Mouse (Mus musculus) MEL (cell line): ENCODE measurements around the gene Catip. TPM values are rescaled to one million over a fixed set of nuclear protein-coding genes. Genes with fewer than 3 reads are reported as not detected.

Source experiments
- DNase-seq: peaks from one replicate; pipeline ENCODE4 v3.0.0; 2011; ENCODE audit warnings: low read depth, low spot score
- H3K27ac ChIP-seq: 2 replicates; pipeline ENCODE4 v1.5.1; 2012; ENCODE audit warnings: low read depth, mild to moderate bottlenecking, control low read depth, low read length, moderate library complexity; ENCODE audit not compliant: control insufficient read depth
- H3K27me3 ChIP-seq, 2 experiments: fragments of 150-350 bp in 1 of 2; sonication (generic) in 1 of 2; 2 replicates each; pipeline ENCODE4 v1.6.1; 2012; ENCODE audit warnings: low read length in 2 of 2, mild to moderate bottlenecking in 2 of 2, improper control_type of control experiment in 1 of 2, moderate library complexity in 1 of 2; ENCODE audit not compliant: insufficient read depth in 2 of 2, control insufficient read depth in 1 of 2
- H3K36me3 ChIP-seq, 2 experiments: 2 replicates each; pipeline ENCODE4 v1.6.1; 2012 to 2014; ENCODE audit warnings: low read length in 2 of 2, improper control_type of control experiment in 1 of 2, inconsistent platforms in 1 of 2, mild to moderate bottlenecking in 1 of 2; ENCODE audit not compliant: insufficient read depth in 2 of 2, control insufficient read depth in 1 of 2
- H3K4me1 ChIP-seq, 2 experiments: fragments of 150-350 bp in 1 of 2; sonication (generic) in 1 of 2; 2 replicates each; pipeline ENCODE4 v1.6.1; 2012; ENCODE audit warnings: low read length in 2 of 2, improper control_type of control experiment in 1 of 2, mild to moderate bottlenecking in 1 of 2; ENCODE audit not compliant: insufficient read depth in 2 of 2, control insufficient read depth in 1 of 2
- H3K4me3 ChIP-seq, 2 experiments: fragments of 150-350 bp in 1 of 2; sonication (generic) in 1 of 2; 2 replicates each; pipeline ENCODE4 v1.5.1; 2012; ENCODE audit warnings: low read depth in 2 of 2, low read length in 2 of 2, mild to moderate bottlenecking in 2 of 2, moderate library complexity in 2 of 2, control low read depth in 1 of 2, improper control_type of control experiment in 1 of 2; ENCODE audit not compliant: control insufficient read depth in 1 of 2, insufficient read depth in 1 of 2
- H3K79me2 ChIP-seq: 2 replicates; pipeline ENCODE4 v1.6.1; 2012; ENCODE audit warnings: mild to moderate bottlenecking, low read length, moderate library complexity; ENCODE audit not compliant: control insufficient read depth, poor library complexity, insufficient read depth
- H3K9ac ChIP-seq: 2 replicates; pipeline ENCODE4 v1.6.1; 2012; ENCODE audit warnings: low read depth, mild to moderate bottlenecking, control low read depth, low read length, moderate library complexity; ENCODE audit not compliant: control insufficient read depth, poor library complexity, severe bottlenecking
- H3K9me3 ChIP-seq: fragments of 150-350 bp; sonication (generic); replicated peaks from 2 replicates; pipeline ENCODE4 v1.6.1; 2012; ENCODE audit warnings: mild to moderate bottlenecking, low read length, improper control_type of control experiment, moderate library complexity; ENCODE audit not compliant: insufficient read depth
- EP300 ChIP-seq, 2 experiments: IDR thresholded peaks; 2 replicates each; pipeline ENCODE4 v1.6.1; 2011; ENCODE audit warnings: improper control_type of control experiment in 2 of 2, low read length in 2 of 2, low read depth in 1 of 2, mild to moderate bottlenecking in 1 of 2
- ETS1 ChIP-seq: IDR thresholded peaks from 2 replicates; pipeline ENCODE4 v1.6.1; 2012; ENCODE audit warnings: low read depth, mild to moderate bottlenecking, inconsistent platforms, low read length, improper control_type of control experiment, moderate library complexity
- GATA1 ChIP-seq: IDR thresholded peaks from 2 replicates; pipeline ENCODE4 v1.6.1; 2011; ENCODE audit warnings: low read depth, low read length, improper control_type of control experiment
- KAT2A ChIP-seq: conservative IDR thresholded peaks from 2 replicates; pipeline ENCODE4 v1.6.1; 2012; ENCODE audit warnings: low read depth, low read length, improper control_type of control experiment, inconsistent platforms
- MAX ChIP-seq: IDR thresholded peaks from 2 replicates; pipeline ENCODE4 v1.6.1; 2011; ENCODE audit warnings: low read length, improper control_type of control experiment
- MAZ ChIP-seq: IDR thresholded peaks from 2 replicates; pipeline ENCODE4 v1.6.1; 2012; ENCODE audit warnings: low read depth, mild to moderate bottlenecking, inconsistent platforms, low read length, improper control_type of control experiment
- NELFE ChIP-seq: IDR thresholded peaks from 2 replicates; pipeline ENCODE4 v1.6.1; 2011; ENCODE audit warnings: low read depth, low read length, improper control_type of control experiment
- NRF1 ChIP-seq: IDR thresholded peaks from 2 replicates; pipeline ENCODE4 v1.6.1; 2014; ENCODE audit warnings: low read depth, mild to moderate bottlenecking, inconsistent platforms, low read length, improper control_type of control experiment, moderate library complexity; ENCODE audit not compliant: poor library complexity, insufficient read depth, severe bottlenecking
- POLR2AphosphoS2 ChIP-seq: IDR thresholded peaks from 2 replicates; pipeline ENCODE4 v1.6.1; 2011; ENCODE audit warnings: low read length, improper control_type of control experiment
- RCOR1 ChIP-seq: IDR thresholded peaks from 2 replicates; pipeline ENCODE4 v1.6.1; 2012; ENCODE audit warnings: low read depth, mild to moderate bottlenecking, inconsistent platforms, low read length, improper control_type of control experiment
- SIN3A ChIP-seq: IDR thresholded peaks from 2 replicates; pipeline ENCODE4 v1.6.1; 2012; ENCODE audit warnings: low read length, improper control_type of control experiment, inconsistent platforms
- SMC3 ChIP-seq: IDR thresholded peaks from 2 replicates; pipeline ENCODE4 v1.6.1; 2011; ENCODE audit warnings: low read depth, low read length, improper control_type of control experiment
- ZNF384 ChIP-seq: IDR thresholded peaks from 2 replicates; pipeline ENCODE4 v1.6.1; 2012; ENCODE audit warnings: low read depth, mild to moderate bottlenecking, inconsistent platforms, low read length, improper control_type of control experiment
- polyA plus RNA-seq, 2 experiments: library from polyadenylated mRNA; stranded (reverse) in 1 of 2; unstranded in 1 of 2; fragments of >175 nt in 1 of 2; fragments of >200 nt in 1 of 2; gene quantifications; 2 replicates each; pipeline versions ENCODE4 v1.2.1 to v1.2.4; 2012; ENCODE audit warnings: low replicate concordance in 2 of 2, low read depth in 1 of 2; ENCODE audit not compliant: insufficient read length in 2 of 2, insufficient read depth in 1 of 2, missing spikeins in 1 of 2
- total RNA-seq: library from RNA; depleted of rRNA; stranded (reverse); fragments of 300-350 nt; gene quantifications from 2 replicates; pipeline ENCODE4 v1.2.3, GENCODE M21; 2012

The Catip gene
- total and polyA plus RNA-seq, 3 experiments, result 0.08 TPM; not detected in 1

- TF ChIP-seq NRF1, result no peak
- peak; percentile 57 for TF ChIP-seq SMC3
- no peak; the same call in none of the 2 replicates for TF ChIP-seq MAX
- TF ChIP-seq POLR2AphosphoS2, result no peak
- TF ChIP-seq MAZ, result peak; percentile 49; the same call in 1 of the 2 replicates
Measured at GRCm38 (mm10) chr1:74397919-74398451, 36.1 kb downstream of the Catip start (continued).

- H3K27me3 ChIP-seq, result no peaks in the 10 kb centered on the region
- peaks cover 0 to 21% of the 10 kb centered on the region in 2 experiments; a peak in 2 of 4 replicates for H3K36me3 ChIP-seq
- peaks cover 0 to 22% of the 10 kb centered on the region in 2 experiments; a peak in 2 of 4 replicates for H3K4me1 ChIP-seq
- H3K9me3 ChIP-seq, result no peaks in the 10 kb centered on the region
- H3K27ac ChIP-seq, result peak overlapping the region; percentile 21; the same call in 1 of the 2 replicates
- no peaks in the 10 kb centered on the region; the same call in 1 of the 2 replicates for H3K79me2 ChIP-seq
- H3K9ac ChIP-seq, result peak overlapping the region; percentile 41
- no peak for DNase-seq
- peak overlapping the region; percentile 33 to 54; a peak in 2 of 4 replicates for H3K4me3 ChIP-seq
- TF ChIP-seq ZNF384 (no peak), KAT2A (no peak)
Measured at GRCm38 (mm10) chr1:74400531-74400930, 38.6 kb downstream of the Catip start.

- H3K9me3 ChIP-seq, result no peaks in the 10 kb centered on the region
- H3K36me3 ChIP-seq, result peaks cover 0 to 21% of the 10 kb centered on the region in 2 experiments; a peak in 2 of 4 replicates
- peak overlapping the region; percentile 41 for H3K9ac ChIP-seq
- TF ChIP-seq RCOR1 (no peak), ETS1 (0 out of 2 replicates have a peak, but pooled peaks have one; percentile 21), NELFE (no peak), GATA1 (peak; percentile 79), SIN3A (0 out of 2 replicates have a peak, but pooled peaks have one; percentile 33), EP300 (IDR thresholded peaks at IDR 0.05; ENCODE audit: low read depth in 1 of 2, low read length in 2 of 2) (peak; percentile 50 to 52; a peak in 3 of 4 replicates)
- TF ChIP-seq, all 39 proteins: peak for 4
- peak; percentile 59 for DNase-seq
- H3K79me2 ChIP-seq, result no peaks in the 10 kb centered on the region; the same call in 1 of the 2 replicates
- peak overlapping the region; percentile 21 for H3K27ac ChIP-seq
- peaks cover 0 to 22% of the 10 kb centered on the region in 2 experiments; a peak in 2 of 4 replicates for H3K4me1 ChIP-seq
- no peaks in the 10 kb centered on the region for H3K27me3 ChIP-seq
- H3K4me3 ChIP-seq, result peak overlapping the region; percentile 33 to 54
Measured at GRCm38 (mm10) chr1:74401015-74401702, 39.3 kb downstream of the Catip start.
